Comparison of ENCODE assay signal across 29 mouse cellular contexts in genomic region chr9:41060617-41061016, GRCm38 (mm10). TPM values are rescaled to one million over a fixed set of nuclear protein-coding genes. Genes with fewer than 3 reads are reported as not detected.
DNase-seq lines count a peak whose midpoint lies in the region; ATAC-seq lines count a peak whose summit lies in the region.
"Had no signal": no experiment of that assay in that cellular context is flagged by ENCODE, and none has a peak within 500 bp of the region (broad histone marks: within the 10 kb centered on the region; RNA-seq: fewer than 3 reads in every experiment).

No protein-coding gene starts in this region.

- no peak overlapping the region for H3K9ac ChIP-seq in hindbrain, embryonic 12.5 days
- H3K9ac ChIP-seq in midbrain, embryonic 13.5 days (replicated peaks) = no peak overlapping the region; the same call in 1 of the 2 replicates
- no peak overlapping the region for H3K9ac ChIP-seq in neural tube, embryonic 13.5 days
- H3K9ac ChIP-seq: embryonic facial prominence, embryonic 12.5 days; embryonic facial prominence, embryonic 15.5 days; forebrain, postnatal 0 days had no signal

- WGBS in hindbrain, embryonic 10.5 days = 57% methylated on average over 6 of the region's 6 CpGs
- 64% methylated on average over 6 of the region's 6 CpGs for WGBS in hindbrain, embryonic 12.5 days
- 77% methylated on average over 6 of the region's 6 CpGs for WGBS in midbrain, embryonic 10.5 days
- 83% methylated on average over 6 of the region's 6 CpGs for WGBS in midbrain, embryonic 13.5 days
- 77% methylated on average over 6 of the region's 6 CpGs for WGBS in neural tube, embryonic 13.5 days

- intact Hi-C loops in left cerebral cortex, postnatal 10 days (cut with DNase I) = no loop called here

- no peak for ATAC-seq in hindbrain, embryonic 12.5 days (ENCODE audit: low FRiP score)
- no peak for ATAC-seq in midbrain, embryonic 13.5 days
- no peak for ATAC-seq in neural tube, embryonic 13.5 days (ENCODE audit: low read depth)
- ATAC-seq: forebrain, embryonic 14.5 days; forebrain, postnatal 0 days had no signal

- H3K36me3 ChIP-seq in hindbrain, embryonic 10.5 days = no peaks in the 10 kb centered on the region
- H3K36me3 ChIP-seq in hindbrain, embryonic 12.5 days = no peaks in the 10 kb centered on the region
- H3K36me3 ChIP-seq in midbrain, embryonic 10.5 days = no peaks in the 10 kb centered on the region
- no peaks in the 10 kb centered on the region for H3K36me3 ChIP-seq in midbrain, embryonic 13.5 days
- H3K36me3 ChIP-seq in neural tube, embryonic 13.5 days = no peaks in the 10 kb centered on the region
- H3K36me3 ChIP-seq: embryonic facial prominence, embryonic 12.5 days; embryonic facial prominence, embryonic 15.5 days had no signal

- no peak overlapping the region for H3K4me3 ChIP-seq in hindbrain, embryonic 10.5 days
- H3K4me3 ChIP-seq in hindbrain, embryonic 12.5 days = no peak overlapping the region
- no peak overlapping the region for H3K4me3 ChIP-seq in midbrain, embryonic 10.5 days
- H3K4me3 ChIP-seq in midbrain, embryonic 13.5 days (replicated peaks) = no peak overlapping the region
- no peak overlapping the region for H3K4me3 ChIP-seq in neural tube, embryonic 13.5 days
- H3K4me3 ChIP-seq: embryonic facial prominence, embryonic 12.5 days; embryonic facial prominence, embryonic 15.5 days; gastrocnemius, adult 2 months had no signal

- DNase-seq in hindbrain, embryonic 10.5 days (ENCODE audit: low spot score) = no peak
- DNase-seq in midbrain, embryonic 10.5 days (ENCODE audit: low spot score) = no peak
- no peak for DNase-seq in neural tube, embryonic 10.5 days (ENCODE audit: extremely low spot score, low spot score)
- DNase-seq in left cerebral cortex, postnatal 10 days (ENCODE audit: extremely low spot score in 1 of 2, low spot score in 2 of 2) = no peak
- DNase-seq: adrenal gland, adult 2 months; adrenal gland, postnatal 14 days; B cell, adult 2 months; cerebellum, adult 11 months; cerebellum, adult 2 months; cerebellum, adult 9-11 months; forebrain, postnatal 0 days; gastrocnemius, adult 2 months; gastrocnemius, postnatal 14 days; heart, adult 11 months had no signal

- H3K27ac ChIP-seq in hindbrain, embryonic 10.5 days = peak overlapping the region; percentile 50
- no peak overlapping the region for H3K27ac ChIP-seq in hindbrain, embryonic 12.5 days
- H3K27ac ChIP-seq in midbrain, embryonic 10.5 days (replicated peaks) = 0 out of 2 replicates have a peak overlapping the region, but pooled peaks have one; percentile 1
- no peak overlapping the region for H3K27ac ChIP-seq in midbrain, embryonic 13.5 days
- H3K27ac ChIP-seq in neural tube, embryonic 13.5 days (replicated peaks) = peak overlapping the region; percentile 42; the same call in 1 of the 2 replicates
- H3K27ac ChIP-seq: embryonic facial prominence, embryonic 12.5 days; embryonic facial prominence, embryonic 15.5 days; gastrocnemius, adult 2 months had no signal

- no peaks in the 10 kb centered on the region for H3K9me3 ChIP-seq in hindbrain, embryonic 10.5 days
- H3K9me3 ChIP-seq in hindbrain, embryonic 12.5 days (replicated peaks) = no peaks in the 10 kb centered on the region
- H3K9me3 ChIP-seq in midbrain, embryonic 10.5 days (replicated peaks) = no peaks in the 10 kb centered on the region
- H3K9me3 ChIP-seq in midbrain, embryonic 13.5 days = no peaks in the 10 kb centered on the region
- H3K9me3 ChIP-seq in neural tube, embryonic 13.5 days = no peaks in the 10 kb centered on the region
- H3K9me3 ChIP-seq: embryonic facial prominence, embryonic 12.5 days; embryonic facial prominence, embryonic 15.5 days; G1E had no signal

- H3K4me1 ChIP-seq in hindbrain, embryonic 10.5 days (replicated peaks) = peaks cover 31% of the 10 kb centered on the region
- peaks cover 20% of the 10 kb centered on the region for H3K4me1 ChIP-seq in hindbrain, embryonic 12.5 days
- peaks cover 22% of the 10 kb centered on the region for H3K4me1 ChIP-seq in midbrain, embryonic 10.5 days
- peaks cover 11% of the 10 kb centered on the region for H3K4me1 ChIP-seq in midbrain, embryonic 13.5 days (replicated peaks)
- H3K4me1 ChIP-seq in neural tube, embryonic 13.5 days (replicated peaks) = peaks cover 17% of the 10 kb centered on the region

- no peaks in the 10 kb centered on the region for H3K27me3 ChIP-seq in hindbrain, embryonic 10.5 days (ENCODE audit: insufficient read depth, poor library complexity, severe bottlenecking)
- H3K27me3 ChIP-seq in hindbrain, embryonic 12.5 days = no peaks in the 10 kb centered on the region
- H3K27me3 ChIP-seq in midbrain, embryonic 10.5 days (ENCODE audit: low read depth, poor library complexity, severe bottlenecking) = no peaks in the 10 kb centered on the region
- no peaks in the 10 kb centered on the region for H3K27me3 ChIP-seq in midbrain, embryonic 13.5 days
- H3K27me3 ChIP-seq in neural tube, embryonic 13.5 days = no peaks in the 10 kb centered on the region
- H3K27me3 ChIP-seq: CH12.LX; embryonic facial prominence, embryonic 12.5 days; embryonic facial prominence, embryonic 15.5 days had no signal

- H3K4me2 ChIP-seq in hindbrain, embryonic 12.5 days (replicated peaks) = no peak overlapping the region
- no peak overlapping the region for H3K4me2 ChIP-seq in midbrain, embryonic 13.5 days (replicated peaks)
- no peak overlapping the region for H3K4me2 ChIP-seq in neural tube, embryonic 13.5 days
- H3K4me2 ChIP-seq: embryonic facial prominence, embryonic 12.5 days; embryonic facial prominence, embryonic 15.5 days; heart, embryonic 11.5 days had no signal

RNA-seq across cellular contexts. Expression of gene Crtam, which starts 56.2 kb away (rescaled TPM):
- polyA plus RNA-seq in hindbrain, embryonic 10.5 days (2016; fragmentation: Nextera tagmentation; extraction: Ambion mirVana) = 0.09 and 0.13 TPM in 2 replicates
- 0.18 and 0.30 TPM in 2 replicates for polyA plus RNA-seq in hindbrain, embryonic 12.5 days (2016; fragmentation: Nextera tagmentation; extraction: Ambion mirVana)
- not detected in 2 replicates for polyA plus RNA-seq in midbrain, embryonic 10.5 days (2016; fragmentation: Nextera tagmentation; extraction: Ambion mirVana)
- 0.04 and 0.19 TPM in 2 replicates for polyA plus RNA-seq in midbrain, embryonic 13.5 days (2015; fragmentation: Nextera tagmentation; extraction: Ambion mirVana)
- 0.15 and 0.20 TPM in 2 replicates for polyA plus RNA-seq in neural tube, embryonic 13.5 days (2015; fragmentation: Nextera tagmentation; extraction: Ambion mirVana)
- total RNA-seq in left cerebral cortex, postnatal 10 days (2021) = under 1 TPM in 1 of 2 experiments, not detected in 1; 0.10 TPM
- total RNA-seq: adrenal gland, adult 2 months; adrenal gland, postnatal 14 days; CH12.LX; gastrocnemius, adult 2 months; gastrocnemius, postnatal 14 days; heart, adult 8-10 months; heart, postnatal 25 days; hematopoietic stem cell, adult 5-6 weeks had no signal
- polyA plus RNA-seq: adrenal gland, adult 2 months; forebrain, embryonic 11.5 days; G1E; heart, embryonic 14.5 days; heart, postnatal 0 days had no signal

Comparison
In these comparisons a context has a peak if more than half of its experiments do, and no peak if none do; other contexts are left out.
1. H3K27ac ChIP-seq: peak in hindbrain, embryonic 10.5 days (single experiment), midbrain, embryonic 10.5 days (single experiment) and neural tube, embryonic 13.5 days (single experiment); none in hindbrain, embryonic 12.5 days (single experiment) and midbrain, embryonic 13.5 days (single experiment).